Mouse (Mus musculus) liver, embryonic 14.5 days (tissue): Measurements from ENCODE around the gene Ncln.

Source experiments
- CTCF ChIP-seq: IDR thresholded peaks from 2 replicates; pipeline ENCODE4 v1.5.1; 2016; ENCODE audit warnings: antibody characterized with exemption, low read depth, control low read depth
- EP300 ChIP-seq: IDR thresholded peaks from 2 replicates; pipeline ENCODE4 v1.6.1; 2016; ENCODE audit warnings: antibody characterized with exemption, low read depth

GRCm38 (mm10) chr10:81459399-81459798, 36.8 kb downstream of the Ncln start:
- no peak for TF ChIP-seq CTCF
- TF ChIP-seq EP300 = no peak
